Mouse (Mus musculus) c-Kit-positive CD71-positive TER-119-negative erythroid progenitor cells, embryonic 14.5 days (primary cell): ENCODE results near the gene 2210010C04Rik.
A peak's percentile ranks its signal among the peaks of the same experiment; 100 is the strongest.

Experiments used
- DNase-seq: peaks from one replicate; pipeline ENCODE4 v3.0.0-alpha.2; 2013; ENCODE audit warnings: low read depth

2210010C04Rik gene

DNA sequence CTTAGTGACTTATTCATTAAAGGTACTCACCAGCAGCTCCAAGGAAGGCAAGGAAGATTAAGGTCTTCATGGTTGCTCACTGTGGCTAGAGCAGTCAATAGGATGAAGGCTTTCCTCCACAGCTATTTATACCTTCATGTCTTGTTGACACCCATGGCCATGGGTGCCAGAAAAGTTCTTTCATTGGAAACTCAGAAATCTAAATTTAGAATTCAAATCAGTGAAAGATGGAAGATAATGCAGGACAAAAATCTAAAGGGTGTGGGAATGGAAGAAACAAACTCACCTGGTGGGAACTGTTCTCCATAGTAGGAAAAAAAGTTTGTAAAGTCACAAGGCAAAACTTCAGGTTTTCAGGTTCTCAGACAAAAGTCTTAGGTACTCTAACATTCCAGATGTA is at the start of gene 2210010C04Rik:
Gene 2210010C04Rik (minus strand): TSS at position 101 of the 400 bp plus-strand sequence.
- DNase-seq = no peak

DNA sequence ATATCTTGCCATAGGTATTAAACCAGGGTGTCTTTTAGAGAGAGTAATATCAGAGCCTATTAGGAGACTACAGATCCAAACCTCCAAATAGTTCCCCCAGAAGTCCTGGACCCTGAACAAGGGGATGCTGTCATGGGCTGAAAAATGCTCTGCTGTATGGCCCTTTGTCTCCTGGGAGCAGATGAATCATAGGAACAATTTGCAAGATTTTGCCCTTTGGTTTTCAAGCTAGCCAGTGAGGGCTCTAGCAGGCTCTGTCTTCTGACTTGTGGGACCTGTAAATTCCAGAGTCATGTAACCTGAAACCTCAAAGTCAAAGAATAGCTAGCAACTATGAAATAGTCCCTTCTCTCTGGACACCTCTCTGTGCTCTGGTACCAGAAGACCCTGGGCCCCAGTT is 44.8 kb upstream of the 2210010C04Rik start:
- no peak for DNase-seq

DNA sequence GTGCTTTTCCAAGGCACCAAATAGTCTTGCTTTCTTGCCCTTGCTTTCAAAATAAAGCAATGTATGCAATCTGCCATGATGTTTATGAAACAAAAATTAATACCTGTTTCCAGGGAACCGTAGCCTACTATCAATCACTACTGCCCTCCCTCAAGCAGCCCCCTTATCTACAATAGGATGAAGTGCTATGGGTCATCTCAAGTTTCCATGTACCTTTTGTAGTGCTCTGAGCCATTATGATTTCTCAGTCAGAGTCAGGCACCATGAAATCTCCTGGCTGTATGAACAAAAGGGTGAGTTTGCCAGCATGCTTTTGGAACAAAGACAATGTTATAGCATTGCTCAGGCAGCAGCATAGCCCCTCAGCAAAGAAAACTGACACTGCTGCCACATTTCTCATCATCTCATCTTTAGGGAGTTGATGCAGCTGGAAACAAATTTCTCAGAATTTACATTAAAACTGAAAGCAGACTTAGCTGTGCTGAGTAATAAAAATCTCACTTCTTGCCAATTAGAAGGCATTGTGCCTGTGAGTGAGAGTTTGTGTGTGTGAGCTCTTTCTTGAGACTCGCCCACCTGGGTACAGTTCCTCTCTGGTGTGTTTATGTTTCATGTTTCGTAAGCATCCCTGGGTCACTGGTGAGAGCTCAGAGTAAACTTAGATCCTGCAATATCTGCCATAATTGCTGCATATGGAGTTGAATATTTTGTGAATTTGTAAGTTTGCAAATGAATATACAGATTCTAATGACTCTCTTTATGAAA is 43.4 kb upstream of the 2210010C04Rik start:
- DNase-seq = no peak

GRCm38 (mm10) chr6:41075753-41076152 is 40.4 kb upstream of the 2210010C04Rik start:
- no peak for DNase-seq

DNA sequence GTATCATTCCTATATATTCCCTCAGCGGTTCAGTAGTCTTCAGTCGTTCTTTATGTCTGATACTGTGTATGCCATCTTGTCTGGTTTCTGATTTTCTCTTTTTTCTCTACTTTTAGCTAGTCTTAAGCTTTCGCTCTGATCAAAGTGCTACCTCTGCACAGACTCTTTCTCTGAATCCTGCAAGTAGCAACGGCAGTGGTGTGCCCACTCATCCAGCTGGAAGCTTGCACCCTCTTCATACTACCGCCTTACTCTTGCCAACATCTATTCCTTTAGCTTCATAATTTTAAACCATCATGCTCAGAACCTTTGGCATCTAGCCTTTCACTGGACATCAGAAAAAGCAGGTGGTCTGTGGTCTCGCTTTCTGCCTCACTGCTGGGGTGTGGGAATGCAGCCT is 28.0 kb upstream of the 2210010C04Rik start:
- no peak for DNase-seq

- no peak for DNase-seq
Measured at GRCm38 (mm10) chr6:41062746-41063145, 27.4 kb upstream of the 2210010C04Rik start.

DNA sequence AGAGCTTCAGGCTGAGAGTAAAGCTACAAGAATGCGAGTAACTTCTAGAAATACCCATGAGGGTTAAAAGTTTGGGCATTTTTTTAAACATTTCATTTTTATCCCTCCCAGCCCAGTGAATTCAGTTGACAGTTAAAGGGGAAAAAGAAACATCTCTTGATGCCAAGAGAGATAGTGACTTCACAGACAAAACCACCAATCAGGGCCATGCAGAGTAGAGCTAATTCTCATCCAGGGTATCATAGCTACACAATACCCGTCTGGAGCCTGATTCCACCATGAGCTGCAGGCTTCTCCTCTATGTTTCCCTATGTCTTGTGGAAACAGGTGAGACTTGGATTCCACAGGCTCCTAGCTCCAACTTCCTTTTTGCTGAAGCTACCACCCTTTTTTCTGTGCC is 26.8 kb upstream of the 2210010C04Rik start:
- no peak for DNase-seq

DNA sequence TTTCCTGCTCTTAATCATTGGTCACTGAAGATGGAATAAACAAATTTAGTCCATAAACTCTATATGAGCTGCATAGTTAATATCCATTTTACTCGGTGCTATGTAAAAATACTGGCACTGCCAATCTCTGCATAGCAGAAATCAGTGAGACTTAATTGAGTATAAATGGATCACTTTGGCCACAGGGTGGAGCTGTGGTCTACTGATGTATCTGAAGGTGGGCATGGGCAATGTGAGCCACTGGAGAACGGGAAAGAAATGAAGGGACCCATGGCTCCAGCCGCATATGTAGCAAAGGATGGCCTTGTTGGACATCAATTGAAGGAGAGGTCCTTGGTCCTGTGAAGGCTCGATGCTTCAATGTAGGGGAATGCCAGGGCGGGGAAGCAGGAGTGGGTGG is 25.8 kb upstream of the 2210010C04Rik start:
- DNase-seq = no peak

GRCm38 (mm10) chr6:41057653-41058052 is 22.3 kb upstream of the 2210010C04Rik start:
- DNase-seq = no peak

GRCm38 (mm10) chr6:41055581-41055980 is 20.3 kb upstream of the 2210010C04Rik start:
- peak; percentile 22 for DNase-seq

DNA sequence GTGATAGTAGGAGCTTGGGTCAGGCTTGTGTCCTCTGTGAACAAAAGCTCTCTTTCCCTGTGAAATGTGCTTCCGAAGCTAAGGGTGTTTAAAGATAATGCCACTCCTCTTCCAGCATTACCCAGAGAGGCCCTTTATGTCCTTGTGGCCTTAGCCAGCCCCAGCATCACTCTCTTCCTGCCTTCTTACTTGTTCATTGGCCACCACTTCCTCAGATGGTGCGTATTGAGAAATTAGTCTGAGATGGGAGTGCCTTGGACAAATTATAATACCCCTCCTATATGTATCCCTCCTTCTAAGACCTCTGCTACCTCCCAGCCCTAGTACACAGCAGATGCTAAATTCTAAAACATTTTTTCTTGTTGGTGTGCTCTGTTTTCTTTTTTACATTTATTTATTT is 19.1 kb upstream of the 2210010C04Rik start:
- DNase-seq = no peak

GRCm38 (mm10) chr6:41051824-41052223 is 16.5 kb upstream of the 2210010C04Rik start:
- no peak for DNase-seq

- no peak for DNase-seq
Measured at GRCm38 (mm10) chr6:41048602-41049001, 13.3 kb upstream of the 2210010C04Rik start.

DNA sequence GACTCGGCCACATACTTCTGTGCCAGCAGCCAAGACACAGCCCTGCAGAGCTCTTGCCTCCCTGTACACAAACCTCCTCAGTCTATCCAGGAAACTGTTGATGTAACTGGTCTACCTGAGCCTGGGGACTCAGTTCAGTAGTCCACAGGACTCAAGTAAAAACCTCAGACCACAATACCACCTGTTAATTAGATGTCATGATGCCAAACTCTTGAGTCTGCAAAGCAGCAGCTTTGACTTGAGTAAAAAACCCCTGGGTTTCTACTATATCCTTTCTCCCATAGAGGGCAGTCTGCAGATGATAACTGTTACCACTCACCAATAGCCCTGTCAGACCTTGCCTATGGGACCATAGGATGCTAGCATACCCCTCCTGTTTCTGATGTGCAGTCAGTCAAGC is 12.7 kb upstream of the 2210010C04Rik start:
- no peak for DNase-seq

- DNase-seq = no peak
Measured at GRCm38 (mm10) chr6:41047202-41047601, 11.9 kb upstream of the 2210010C04Rik start.

GRCm38 (mm10) chr6:41046553-41046952 is 11.2 kb upstream of the 2210010C04Rik start:
- no peak for DNase-seq

GRCm38 (mm10) chr6:41044753-41045152 is 9.4 kb upstream of the 2210010C04Rik start:
- DNase-seq = no peak

- DNase-seq = no peak
Measured at GRCm38 (mm10) chr6:41044314-41044713, 9.0 kb upstream of the 2210010C04Rik start.

DNA sequence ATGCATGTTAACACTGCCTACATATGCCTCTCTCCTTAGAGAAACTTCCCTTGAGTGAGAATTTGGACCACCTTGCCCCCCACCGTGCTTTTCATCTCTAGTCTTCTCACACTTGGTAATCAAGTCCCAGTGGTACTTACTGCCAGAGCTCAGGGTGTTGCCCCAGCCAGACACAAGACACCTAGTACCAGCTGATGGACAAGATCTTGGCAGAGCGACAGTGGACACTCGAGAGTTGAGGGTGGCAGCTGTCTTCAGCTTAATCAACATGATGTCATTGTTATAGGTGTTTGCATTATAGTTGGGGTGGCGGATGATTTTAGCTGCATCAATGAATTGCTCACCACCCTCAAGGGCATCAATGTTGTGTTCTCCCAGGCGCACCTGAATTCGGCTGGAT is 2.5 kb downstream of the 2210010C04Rik start:
- DNase-seq = no peak

GRCm38 (mm10) chr6:41032231-41032630 is 3.1 kb downstream of the 2210010C04Rik start:
- no peak for DNase-seq

DNA sequence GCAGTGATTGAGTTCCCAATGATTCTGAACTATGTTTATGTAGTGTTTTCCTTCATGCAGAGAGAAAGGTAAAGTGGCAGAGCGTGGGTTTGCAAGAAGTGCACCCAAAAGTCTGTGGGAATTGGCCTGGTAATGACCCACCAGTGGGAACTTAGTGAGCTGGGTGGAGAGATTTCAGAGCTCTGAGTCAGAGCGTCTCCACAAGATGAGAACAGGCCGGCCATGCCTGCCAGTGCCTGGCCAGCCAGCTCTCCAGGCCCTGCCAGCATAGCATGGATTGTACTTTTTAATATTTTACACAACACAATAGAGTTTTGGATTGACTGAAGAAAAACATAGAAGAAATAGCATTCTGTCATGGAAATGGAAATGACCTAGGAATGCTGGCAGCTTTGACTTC is 4.5 kb downstream of the 2210010C04Rik start:
- no peak for DNase-seq

DNA sequence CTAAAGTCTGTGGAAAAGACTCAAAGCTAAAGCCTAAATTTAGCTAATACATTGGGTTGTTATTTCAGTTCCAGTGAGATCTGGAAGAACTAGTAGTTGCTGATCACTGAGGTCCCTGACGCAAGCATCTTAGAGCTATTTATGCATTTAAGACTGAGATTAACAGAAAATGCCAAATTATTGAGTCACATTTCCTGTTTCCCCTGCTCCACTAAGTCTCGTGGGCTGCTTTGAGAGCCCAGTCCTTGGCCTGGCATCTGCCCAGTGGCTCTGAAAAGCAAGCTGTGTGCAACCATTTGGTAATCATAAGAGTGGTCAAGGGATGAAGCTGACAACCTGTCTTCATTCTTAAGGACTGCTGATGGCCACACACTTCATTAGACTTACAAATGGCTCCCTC is 8.3 kb downstream of the 2210010C04Rik start:
- DNase-seq = no peak

DNA sequence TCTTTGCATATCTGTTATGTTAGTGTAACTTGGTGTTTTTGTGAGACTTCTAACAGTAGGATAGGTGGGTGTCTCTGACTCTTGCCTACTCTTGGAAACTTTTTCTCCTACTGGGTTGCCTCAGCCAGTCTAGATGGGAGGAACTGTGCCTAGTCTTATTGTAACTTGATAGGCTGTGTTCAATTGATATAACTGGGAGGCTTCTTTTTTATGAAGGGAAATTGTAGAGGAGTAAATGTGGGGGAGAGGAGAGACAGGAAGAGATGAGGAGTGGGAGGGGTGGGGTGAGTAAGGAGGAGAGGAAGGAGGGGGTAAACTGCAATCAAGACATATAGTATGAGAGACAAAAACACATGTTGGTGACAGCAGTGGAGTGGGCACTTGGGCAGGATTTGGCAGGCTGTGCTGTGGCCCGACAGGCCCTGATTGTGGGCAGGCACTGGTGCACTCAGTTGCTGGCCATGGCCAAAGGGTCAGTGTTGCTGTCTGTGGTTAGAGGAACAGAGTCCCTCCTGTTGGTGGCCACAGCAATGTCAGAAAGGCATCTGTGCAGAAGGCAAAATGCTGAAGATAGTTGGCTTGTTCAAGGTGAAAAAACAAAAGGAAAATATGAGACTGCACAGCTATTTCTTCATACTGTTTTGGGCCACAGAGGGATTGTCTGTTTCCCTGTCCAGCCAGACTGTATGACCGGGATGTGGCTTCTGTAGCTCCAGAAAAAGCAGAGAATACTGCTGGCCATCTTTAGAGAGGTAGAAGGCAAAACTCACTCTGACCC is 9.2 kb downstream of the 2210010C04Rik start:
- DNase-seq = no peak
